Mouse (Mus musculus) urinary bladder, postnatal 36 days (tissue): ENCODE data around the gene Thap8.
"Not testable (repeated sequence)": the region's sequence is repeated elsewhere in the genome, so short reads cannot be mapped to it uniquely, and the experiment has no call there.

Experiments
- DNase-seq, 2 experiments: peaks; one replicate each; pipeline ENCODE4 v3.0.0; 2022; ENCODE audit warnings: low spot score in 2 of 2, mixed read lengths in 1 of 2

Thap8 gene

GRCm38 (mm10) chr7:30279951-30280669, at the start of gene Thap8, which contains the start of gene Wdr62:
Thap8 (plus strand) TSS chr7:30280094.
Wdr62 (minus strand) TSS chr7:30280419.
- DNase-seq, result peak; percentile 85 to 92

- DNase-seq, result no peak
Observed at GRCm38 (mm10) chr7:30231328-30231668, 48.6 kb upstream of the Thap8 start.

DNA sequence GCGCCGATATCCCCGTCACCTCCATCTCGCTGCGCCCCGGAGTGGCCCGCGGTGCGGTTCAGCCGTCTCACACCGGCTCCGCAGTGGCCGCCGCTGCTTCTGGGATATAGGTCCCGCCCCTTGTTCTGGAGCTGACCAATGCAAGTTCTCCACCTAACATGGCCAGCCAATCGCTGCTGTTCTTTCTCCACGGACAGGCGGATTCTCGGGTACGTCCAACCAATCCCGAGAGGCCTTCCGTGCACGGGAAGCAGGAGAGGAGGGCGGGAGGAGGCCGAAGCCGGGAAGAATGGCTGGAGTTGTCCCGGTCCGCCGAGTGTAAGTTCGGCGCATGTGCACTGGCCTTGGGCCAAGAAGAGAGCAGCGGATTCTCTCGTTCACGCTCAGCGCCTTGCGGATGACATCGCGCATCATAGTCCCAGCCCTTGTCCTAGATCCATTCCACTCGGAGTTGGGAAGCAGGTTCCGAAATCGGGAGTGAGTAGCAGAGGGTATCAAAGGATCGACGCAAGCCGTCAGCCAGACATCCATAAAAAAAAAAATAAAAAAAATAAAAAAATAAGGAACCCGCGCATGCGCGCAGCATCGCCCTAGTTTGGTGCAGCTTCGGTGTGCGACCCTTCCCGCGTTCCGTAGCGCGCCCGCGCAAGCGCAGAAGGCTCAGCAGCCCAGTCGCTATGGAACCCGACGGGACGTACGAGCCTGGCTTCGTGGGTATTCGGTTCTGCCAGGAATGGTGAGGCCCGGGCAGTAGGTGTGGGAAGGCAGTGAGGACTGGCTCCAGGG, 48.0 kb upstream of the Thap8 start, which contains the start of the genes Polr2i and Tbcb:
TSS of gene Polr2i (plus strand) at position 280 of the 786 bp plus-strand sequence.
TSS of gene Tbcb (minus strand) at position 604 of the 786 bp plus-strand sequence.
- peak; percentile 94 to 98 for DNase-seq

GRCm38 (mm10) chr7:30232631-30233148, 47.2 kb upstream of the Thap8 start:
- peak; percentile 32 to 60 for DNase-seq

DNA sequence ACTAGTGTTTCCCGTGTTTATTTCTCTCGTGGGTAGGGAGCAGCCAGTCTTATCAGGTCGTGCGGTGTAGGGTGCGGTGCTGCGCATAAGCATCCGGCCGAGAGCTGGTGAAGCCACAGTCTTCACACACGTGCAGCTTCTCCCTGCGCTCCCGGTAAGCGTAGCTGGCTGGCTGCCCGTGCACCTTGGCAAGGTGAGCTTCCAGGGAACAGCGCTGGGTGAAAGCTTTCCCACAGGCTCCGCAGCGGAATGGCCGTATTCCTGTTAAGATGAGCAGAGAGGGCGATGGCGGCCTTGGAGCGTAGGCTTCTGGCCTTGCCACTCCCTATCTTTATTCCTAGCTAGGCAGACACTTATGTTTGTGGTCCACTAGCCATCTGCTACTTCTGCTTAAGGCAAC, 46.5 kb upstream of the Thap8 start:
- DNase-seq, result no peak

DNA sequence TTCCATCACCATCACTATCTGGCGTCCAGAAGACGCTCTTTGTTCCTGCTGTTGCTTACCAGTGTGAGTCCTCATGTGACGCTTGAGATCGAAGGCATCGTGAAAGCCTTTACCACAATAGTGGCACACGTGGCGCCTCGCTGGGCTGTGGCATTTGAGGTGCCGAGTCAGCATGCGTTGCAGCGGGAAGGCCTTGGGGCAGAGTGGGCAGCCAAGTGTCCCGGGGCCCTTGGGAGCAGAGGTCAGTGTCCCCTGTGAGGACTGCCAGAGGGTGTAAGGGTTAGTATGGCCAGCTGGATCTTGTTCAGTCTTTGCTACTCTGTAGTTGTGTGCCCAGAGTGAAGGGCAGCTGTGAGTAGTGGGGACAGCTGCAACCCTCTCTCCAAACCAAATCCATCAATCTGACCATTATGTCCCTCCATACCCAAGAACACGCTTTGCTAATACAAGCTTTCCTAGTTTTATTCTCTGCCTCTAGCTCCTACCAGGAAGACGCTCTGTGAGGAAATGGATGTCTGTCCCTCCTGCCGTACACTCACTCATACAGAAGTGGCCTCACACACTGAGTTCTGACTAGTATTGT, 45.5 kb upstream of the Thap8 start:
- no peak for DNase-seq

GRCm38 (mm10) chr7:30235091-30235490, 44.8 kb upstream of the Thap8 start:
- no peak for DNase-seq

DNA sequence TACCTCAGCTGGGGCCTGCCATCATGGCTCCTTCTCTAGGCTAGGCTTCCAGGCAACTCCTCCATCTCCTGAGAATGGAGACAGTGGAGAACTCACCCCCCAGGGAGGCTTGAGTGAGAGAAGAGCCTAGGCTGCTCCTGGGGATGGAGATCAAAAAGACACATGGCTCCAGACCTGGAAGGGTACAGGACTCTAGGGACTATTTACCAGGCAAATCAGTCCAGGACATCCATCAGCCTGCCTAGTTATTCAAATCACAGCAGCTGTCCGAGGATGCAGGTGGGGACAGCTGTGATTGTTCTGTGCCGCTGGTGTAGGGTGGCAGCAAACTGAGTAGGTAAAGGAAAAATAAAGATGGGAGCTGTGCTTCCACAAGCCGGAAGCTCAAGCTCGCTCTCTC, 44.3 kb upstream of the Thap8 start, which contains the start of gene Ovol3:
TSS of gene Ovol3 (minus strand) at position 101 of the 400 bp plus-strand sequence.
- no peak for DNase-seq

- not testable (repeated sequence) for DNase-seq
Observed at GRCm38 (mm10) chr7:30237374-30237773, 42.5 kb upstream of the Thap8 start.

GRCm38 (mm10) chr7:30251956-30252954, 27.6 kb upstream of the Thap8 start:
- DNase-seq, result peak; percentile 30 to 73

DNA sequence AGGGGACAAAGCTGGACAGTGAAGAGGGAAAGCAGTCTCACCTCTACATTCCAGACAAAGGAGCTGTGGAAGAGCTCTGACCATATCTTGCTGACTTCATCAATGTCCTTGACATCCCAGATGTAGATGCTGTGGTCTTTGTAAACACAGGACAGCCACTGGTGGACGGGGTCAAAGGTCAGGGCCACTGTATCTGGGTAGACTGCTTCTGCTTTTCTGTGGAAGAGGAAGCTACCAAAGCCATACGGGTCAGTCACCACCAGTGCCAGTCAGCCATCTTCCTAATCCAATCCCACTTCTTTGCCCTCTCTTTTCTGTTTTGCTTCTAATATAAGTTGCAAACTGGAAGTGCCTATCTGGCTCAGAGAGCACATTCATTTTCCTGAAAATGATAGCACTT, 14.9 kb upstream of the Thap8 start:
- DNase-seq, result no peak

GRCm38 (mm10) chr7:30265531-30265930, 14.4 kb upstream of the Thap8 start:
- DNase-seq, result no peak

DNA sequence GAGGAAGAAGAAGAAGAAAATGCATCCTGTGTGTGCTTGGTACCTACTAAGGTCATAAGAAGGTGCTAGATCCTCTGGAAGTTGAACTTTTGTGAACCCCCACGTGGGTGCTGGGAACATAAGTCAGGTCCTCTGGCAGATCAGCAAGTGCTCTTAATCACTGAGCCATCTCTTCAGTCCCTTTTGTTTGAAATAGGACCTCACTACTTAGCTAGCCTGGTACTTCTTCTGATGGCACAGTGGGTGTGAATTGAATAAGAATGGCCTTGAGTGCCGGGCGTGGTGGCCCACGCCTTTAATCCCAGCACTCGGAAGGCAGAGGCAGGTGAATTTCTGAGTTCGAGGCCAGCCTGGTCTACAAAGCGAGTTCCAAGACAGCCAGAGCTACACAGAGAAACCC, 14.0 kb upstream of the Thap8 start:
- no peak for DNase-seq

DNA sequence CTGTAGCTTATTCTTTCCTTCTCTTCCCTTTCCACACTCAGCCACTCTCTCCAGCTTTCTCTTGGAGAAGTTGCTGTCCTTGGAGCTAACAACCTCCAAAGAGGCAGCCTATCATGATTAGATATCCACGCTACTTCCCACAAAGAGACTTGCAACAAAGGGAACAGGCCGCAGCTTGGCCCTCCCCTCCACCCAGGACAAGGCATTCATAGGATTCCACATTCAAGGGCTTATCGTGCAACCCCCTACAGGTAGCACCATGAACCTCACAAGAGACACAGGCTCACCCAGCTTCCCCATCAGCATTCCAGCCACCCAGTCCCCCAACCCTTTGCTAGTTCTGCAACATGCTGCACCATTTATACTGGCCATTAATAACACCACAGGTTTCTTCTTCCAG, 13.1 kb upstream of the Thap8 start:
- DNase-seq, result no peak

DNA sequence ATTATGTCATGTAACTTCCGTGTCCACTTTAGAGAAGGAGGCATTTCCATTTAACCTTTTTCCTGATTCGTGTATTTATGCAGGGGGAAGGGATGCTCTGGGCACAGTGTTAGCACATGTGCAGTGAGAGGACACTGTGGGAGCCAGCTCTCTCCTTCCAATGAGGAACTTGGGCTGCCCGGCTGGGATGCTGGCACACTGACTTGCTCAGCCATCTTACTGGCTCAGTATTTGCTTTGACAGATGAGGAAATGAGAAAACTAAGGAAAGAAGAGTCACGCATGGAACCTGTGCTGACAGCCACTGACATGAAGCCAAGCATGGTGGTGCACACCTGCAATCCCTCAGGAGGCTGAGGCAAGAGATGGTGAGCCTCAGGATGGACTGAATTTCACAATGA, 10.3 kb upstream of the Thap8 start:
- DNase-seq, result no peak

- no peak for DNase-seq
Observed at GRCm38 (mm10) chr7:30274383-30274782, 5.5 kb upstream of the Thap8 start.

DNA sequence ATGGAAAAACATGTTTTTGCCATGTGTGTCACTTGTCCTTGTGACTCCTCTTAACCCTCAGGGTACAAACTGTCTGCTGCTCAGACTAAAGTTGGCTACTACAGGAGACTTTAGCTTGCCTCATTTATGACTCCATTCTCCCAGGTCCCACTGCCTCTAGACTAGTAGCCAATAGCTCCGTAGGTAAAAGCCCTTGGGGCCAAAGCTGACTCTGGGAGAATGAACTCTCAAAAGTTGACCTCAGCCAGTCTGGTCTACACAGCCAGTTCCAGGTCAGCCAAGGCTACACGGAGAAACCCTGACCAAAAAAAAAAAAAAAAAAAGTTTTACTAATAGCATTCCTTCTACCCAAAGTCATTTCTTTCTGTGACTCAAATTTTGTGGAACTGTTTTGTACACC, 983 bp upstream of the Thap8 start:
- no peak for DNase-seq

- no peak for DNase-seq
Observed at GRCm38 (mm10) chr7:30279536-30279935, 358 bp upstream of the Thap8 start.

GRCm38 (mm10) chr7:30280670-30281138, 810 bp downstream of the Thap8 start:
- DNase-seq, result peak; percentile 80 to 89

- DNase-seq, result no peak
Observed at GRCm38 (mm10) chr7:30281522-30281921, 1.6 kb downstream of the Thap8 start.

DNA sequence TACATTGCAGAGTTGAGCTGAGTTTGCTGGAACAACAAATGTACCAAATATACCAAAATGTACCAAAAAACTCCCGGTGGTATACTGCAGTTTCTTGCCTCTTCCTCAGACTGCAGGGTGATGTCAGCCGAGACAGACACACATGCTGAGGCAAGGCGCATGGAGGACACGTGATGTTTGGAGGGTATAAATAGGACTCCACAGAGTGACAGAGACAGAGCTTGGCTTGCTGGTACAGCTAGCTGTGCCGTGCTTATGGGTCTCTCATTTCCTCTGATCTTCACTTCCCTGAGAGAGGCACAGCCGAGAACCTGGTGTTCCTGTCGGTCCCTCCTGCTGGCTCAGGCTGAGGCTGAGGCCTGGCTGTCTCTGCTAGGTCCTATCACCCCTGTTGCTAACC, 2.8 kb downstream of the Thap8 start:
- no peak for DNase-seq
